Mouse (Mus musculus) myocyte (in vitro differentiated cells): ENCODE data around the gene Bad. TPM values are rescaled to one million over a fixed set of nuclear protein-coding genes. Genes with fewer than 3 reads are reported as not detected.

Experiments
- H3K27me3 ChIP-seq: one replicate; pipeline ENCODE4 v1.6.1; 2011; ENCODE audit not compliant: control insufficient read depth, insufficient read depth, insufficient read length
- H3K36me3 ChIP-seq: one replicate; pipeline ENCODE4 v1.6.1; 2011; ENCODE audit not compliant: control insufficient read depth, insufficient read depth
- H3K4me2 ChIP-seq: one replicate; pipeline ENCODE4 v1.6.1; 2011; ENCODE audit warnings: low read depth, control low read depth
- H3K4me3 ChIP-seq: one replicate; pipeline ENCODE4 v1.5.1; 2011; ENCODE audit warnings: mild to moderate bottlenecking, control low read depth, moderate library complexity
- H3K79me2 ChIP-seq: one replicate; pipeline ENCODE4 v1.6.1; 2011; ENCODE audit not compliant: control insufficient read depth, insufficient read depth
- H3ac ChIP-seq: one replicate; pipeline ENCODE4 v1.6.1; 2011; ENCODE audit not compliant: control insufficient read depth, insufficient read length
- CEBPB ChIP-seq: IDR thresholded peaks from 2 replicates; pipeline ENCODE4 v1.6.1; 2011; ENCODE audit warnings: mild to moderate bottlenecking, moderate library complexity; ENCODE audit not compliant: poor library complexity, insufficient read depth, severe bottlenecking
- E2F4 ChIP-seq: IDR thresholded peaks from one replicate; pipeline ENCODE4 v1.6.1; 2011; ENCODE audit warnings: mild to moderate bottlenecking, control low read depth, moderate library complexity; ENCODE audit not compliant: insufficient read depth
- MAX ChIP-seq: IDR thresholded peaks from one replicate; pipeline ENCODE4 v1.6.1; 2011; ENCODE audit warnings: low read depth, mild to moderate bottlenecking, control low read depth
- MYOD1 ChIP-seq, 3 experiments: IDR thresholded peaks; one replicate each; pipeline ENCODE4 v1.6.1; 2011; ENCODE audit warnings: control low read depth in 2 of 3, low read depth in 2 of 3, mild to moderate bottlenecking in 2 of 3, moderate library complexity in 1 of 3; ENCODE audit not compliant: insufficient read length in 2 of 3, control insufficient read depth in 1 of 3
- MYOG ChIP-seq, 3 experiments: IDR thresholded peaks; one replicate each; pipeline ENCODE4 v1.6.1; 2011; ENCODE audit warnings: control low read depth in 2 of 3, low read depth in 2 of 3, mild to moderate bottlenecking in 2 of 3; ENCODE audit not compliant: insufficient read length in 2 of 3, control insufficient read depth in 1 of 3, insufficient read depth in 1 of 3
- POLR2A ChIP-seq: IDR thresholded peaks from one replicate; pipeline ENCODE4 v1.6.1; 2011; ENCODE audit warnings: low read depth, mild to moderate bottlenecking, control low read depth, moderate library complexity; ENCODE audit not compliant: insufficient read length
- POLR2AphosphoS2 ChIP-seq: IDR thresholded peaks from one replicate; pipeline ENCODE4 v1.6.1; 2011; ENCODE audit warnings: low read depth, control low read depth; ENCODE audit not compliant: insufficient read length
- REST ChIP-seq: IDR thresholded peaks from one replicate; pipeline ENCODE4 v1.6.1; 2011; ENCODE audit warnings: mild to moderate bottlenecking, control low read depth, moderate library complexity; ENCODE audit not compliant: insufficient read depth, insufficient read length
- SRF ChIP-seq: IDR thresholded peaks from one replicate; pipeline ENCODE4 v1.6.1; 2011; ENCODE audit warnings: low read depth; ENCODE audit not compliant: control insufficient read depth, insufficient read length
- TCF12 ChIP-seq: IDR thresholded peaks from one replicate; pipeline ENCODE4 v1.6.1; 2011; ENCODE audit warnings: mild to moderate bottlenecking, control low read depth; ENCODE audit not compliant: poor library complexity, insufficient read depth, severe bottlenecking
- TCF3 ChIP-seq: IDR thresholded peaks from one replicate; pipeline ENCODE4 v1.6.1; 2011; ENCODE audit warnings: low read depth, control low read depth; ENCODE audit not compliant: insufficient read length
- USF1 ChIP-seq: IDR thresholded peaks from one replicate; pipeline ENCODE4 v1.6.1; 2011; ENCODE audit warnings: low read depth, mild to moderate bottlenecking, control low read depth, moderate library complexity
- polyA plus RNA-seq: library from polyadenylated mRNA; unstranded; fragments of >200 nt; fragmentation: generic; extraction: Trizol; gene quantifications from one replicate; pipeline ENCODE4 v1.2.1, GENCODE M21; 2012; ENCODE audit warnings: missing spikeins

The Bad gene
- polyA plus RNA-seq, 1 experiment: 76.1 TPM

DNA sequence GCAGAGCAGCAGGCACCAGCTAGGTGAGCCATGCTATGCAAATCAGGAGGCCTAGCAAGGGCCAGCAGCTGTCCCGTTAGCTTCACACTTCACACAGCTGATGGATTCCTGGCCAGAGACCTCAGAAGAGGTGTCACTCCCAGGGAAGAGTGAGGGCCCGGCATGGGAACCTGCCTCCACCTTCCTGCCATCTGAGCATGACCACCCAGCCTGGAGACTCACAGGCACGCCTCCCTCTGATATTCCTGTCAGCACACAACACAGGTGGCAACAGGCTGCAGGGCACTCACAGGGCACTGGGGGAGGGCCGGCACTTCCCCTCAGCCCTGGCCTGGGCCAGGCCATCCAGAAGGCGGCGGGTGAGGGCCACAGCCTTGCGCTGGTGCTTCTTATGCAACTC, 13.8 kb downstream of the Bad start:
- Histone ChIP-seq H3K79me2 (no peaks in the 10 kb centered on the region), H3ac (no peak overlapping the region), H3K27me3 (no peaks in the 10 kb centered on the region), H3K4me2 (no peak overlapping the region), H3K4me3 (no peak overlapping the region), H3K36me3 (peaks cover 5% of the 10 kb centered on the region)
- TF ChIP-seq USF1: no peak

DNA sequence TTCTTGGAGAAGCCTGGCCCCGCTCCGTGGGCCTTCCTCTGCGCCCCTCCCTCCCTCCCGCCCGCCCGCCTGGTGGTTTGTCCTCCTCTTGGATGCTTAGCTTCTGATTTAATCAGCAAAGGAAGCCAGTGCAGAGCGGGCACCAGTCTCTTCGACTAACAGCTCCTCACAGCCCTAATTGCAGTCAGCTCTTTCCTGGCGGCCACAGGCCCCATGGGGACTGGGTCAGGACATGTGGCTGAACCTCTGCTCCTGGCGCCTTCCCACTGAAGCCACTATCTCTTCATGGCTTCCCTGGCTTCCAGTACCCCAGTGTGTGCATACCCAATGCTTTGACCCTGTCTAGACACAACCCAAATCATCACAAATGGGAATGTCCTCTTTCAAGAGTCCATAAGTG, 14.8 kb downstream of the Bad start:
- Histone ChIP-seq H3K36me3 (peaks cover 5% of the 10 kb centered on the region), H3K27me3 (no peaks in the 10 kb centered on the region), H3K4me2 (no peak overlapping the region), H3K4me3 (no peak overlapping the region), H3ac (no peak overlapping the region), H3K79me2 (no peaks in the 10 kb centered on the region)
- TF ChIP-seq CEBPB (no peak), REST (no peak), SRF (no peak), TCF3 (no peak), TCF12 (no peak), E2F4 (no peak)

DNA sequence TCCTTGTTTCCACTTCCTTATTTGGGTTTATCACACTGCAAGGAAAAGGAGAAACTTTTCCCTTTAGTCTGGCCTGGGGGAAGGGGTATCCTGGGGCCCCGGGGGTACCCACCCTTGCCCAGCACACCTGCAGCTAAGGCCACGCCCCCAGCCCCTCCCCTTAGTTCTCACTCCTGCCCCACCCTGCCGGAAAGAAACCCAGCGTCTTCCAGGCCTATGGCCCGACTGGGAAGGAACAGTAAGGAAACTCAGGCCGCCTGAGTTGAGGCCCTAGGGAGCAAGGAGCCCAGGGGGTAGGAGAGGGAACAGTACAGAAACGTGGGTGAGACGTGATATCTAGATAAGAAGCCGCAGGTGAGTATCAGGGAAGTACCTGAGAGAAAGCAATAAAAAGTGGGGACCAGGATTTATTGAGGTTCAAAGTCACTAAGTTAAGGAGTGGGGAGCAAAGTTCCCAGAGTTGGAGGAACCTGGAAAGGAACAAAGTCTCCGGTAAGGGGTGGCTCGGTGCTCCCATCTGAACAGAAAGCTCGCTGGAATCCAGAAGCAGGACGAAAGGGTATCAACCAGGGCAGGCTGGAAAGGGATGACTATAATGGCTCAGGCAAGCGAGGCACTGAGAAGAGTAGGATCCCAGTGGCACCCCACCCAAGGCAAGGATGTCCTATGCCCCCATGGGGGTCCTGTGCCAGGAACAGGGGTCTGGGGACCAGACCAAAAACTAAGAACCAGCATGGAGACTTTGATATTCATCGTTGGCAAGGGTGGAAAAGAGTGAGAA, 27.0 kb downstream of the Bad start:
- no peak for TF ChIP-seq REST
- no peak for TF ChIP-seq POLR2AphosphoS2
- no peak for TF ChIP-seq TCF12
- H3ac ChIP-seq: peak overlapping the region; percentile 60
- peaks cover 16% of the 10 kb centered on the region for H3K79me2 ChIP-seq
- no peaks in the 10 kb centered on the region for H3K36me3 ChIP-seq
- H3K4me3 ChIP-seq: peak overlapping the region; percentile 61
- H3K27me3 ChIP-seq: no peaks in the 10 kb centered on the region
- H3K4me2 ChIP-seq: peak overlapping the region; percentile 90

DNA sequence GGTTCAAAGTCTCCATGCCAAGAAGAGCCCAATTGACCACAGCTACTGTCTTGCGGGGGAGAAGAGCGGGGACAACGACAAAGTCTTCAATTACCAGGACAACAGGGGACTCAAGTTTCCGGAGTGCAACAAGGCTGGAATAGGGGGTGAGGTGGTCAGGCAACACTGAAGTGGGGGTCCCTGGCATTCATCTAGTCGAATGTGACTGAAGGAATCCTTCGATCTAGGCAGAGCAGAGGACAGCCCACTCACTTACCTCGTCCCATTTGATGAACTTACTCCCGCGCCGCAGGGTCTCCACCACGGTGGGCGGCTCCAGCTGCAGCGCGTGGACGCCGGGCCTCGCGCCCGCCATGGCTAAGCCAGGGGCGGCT, 27.6 kb downstream of the Bad start:
- no peaks in the 10 kb centered on the region for H3K27me3 ChIP-seq
- H3ac ChIP-seq: peak overlapping the region; percentile 60
- peak overlapping the region; percentile 61 for H3K4me3 ChIP-seq
- peak overlapping the region; percentile 90 for H3K4me2 ChIP-seq
- H3K79me2 ChIP-seq: peaks cover 16% of the 10 kb centered on the region
- H3K36me3 ChIP-seq: no peaks in the 10 kb centered on the region
- TF ChIP-seq MYOD1 (IDR thresholded peaks at IDR 0.05; ENCODE audit: control insufficient read depth in 1 of 3, insufficient read length in 2 of 3, low read depth in 2 of 3) (no peak), REST (no peak), POLR2AphosphoS2 (no peak), TCF12 (no peak), E2F4 (no peak), SRF (no peak), TCF3 (no peak), CEBPB (no peak), POLR2A (no peak), USF1 (no peak), MYOG (IDR thresholded peaks at IDR 0.05; ENCODE audit: control insufficient read depth in 1 of 3, insufficient read depth in 1 of 3, insufficient read length in 2 of 3, low read depth in 2 of 3) (no peak), MAX (no peak)

DNA sequence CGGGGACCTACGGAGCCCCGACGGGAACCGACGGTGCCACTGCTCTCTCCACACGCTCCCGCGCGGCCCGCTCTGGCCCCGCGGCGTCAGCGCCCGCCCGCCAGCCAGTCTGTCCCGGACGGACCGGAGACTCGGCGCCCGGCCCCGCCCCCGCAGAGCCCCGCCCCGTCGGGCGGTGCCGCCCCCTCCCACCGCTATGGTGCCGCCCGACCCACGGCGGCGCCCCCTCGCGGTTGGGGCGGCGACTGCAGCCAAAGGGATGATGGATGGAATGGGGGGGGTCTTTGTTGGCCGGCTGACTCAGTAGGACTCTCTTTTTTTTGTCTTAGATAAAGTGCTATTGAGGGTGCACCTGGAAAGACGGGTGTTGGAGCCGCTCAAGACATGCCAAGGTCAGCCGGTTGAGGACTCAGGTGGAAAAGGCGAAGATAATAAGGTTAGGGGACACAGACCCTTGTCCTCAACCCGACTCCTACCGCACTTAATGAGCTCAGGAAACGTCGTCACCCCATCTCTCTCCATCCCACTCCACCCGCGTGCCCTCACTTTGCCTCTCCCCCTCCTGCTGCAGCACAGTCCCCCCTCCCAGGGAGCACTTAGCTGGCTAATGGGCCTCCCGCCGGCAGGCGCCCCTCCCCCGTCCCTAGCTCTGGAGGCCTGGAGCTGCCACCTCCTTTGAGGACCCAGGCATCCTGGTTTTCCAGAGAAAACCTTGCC, 28.2 kb downstream of the Bad start:
- Histone ChIP-seq H3K4me3 (peak overlapping the region; percentile 61), H3K27me3 (no peaks in the 10 kb centered on the region), H3ac (peak overlapping the region; percentile 60), H3K4me2 (peak overlapping the region; percentile 90), H3K79me2 (peaks cover 16% of the 10 kb centered on the region), H3K36me3 (no peaks in the 10 kb centered on the region)
- TF ChIP-seq POLR2A: peak; percentile 93
- peak; percentile 83 for TF ChIP-seq POLR2AphosphoS2
- TF ChIP-seq MYOG (IDR thresholded peaks at IDR 0.05; ENCODE audit: control insufficient read depth in 1 of 3, insufficient read depth in 1 of 3, insufficient read length in 2 of 3, low read depth in 2 of 3): no peak
- no peak for TF ChIP-seq SRF
- no peak for TF ChIP-seq MAX
- no peak for TF ChIP-seq CEBPB
- TF ChIP-seq TCF12: no peak
